Mouse (Mus musculus) hindbrain, embryonic 14.5 days (tissue): ENCODE results near the gene Ldlrad3. TPM values are rescaled to one million over a fixed set of nuclear protein-coding genes. Genes with fewer than 3 reads are reported as not detected.

ENCODE experiments used
- ATAC-seq: fragments of 200-750 bp; cut with Nextera tagmentation; 2 replicates; pipeline ENCODE4 v1.8.0; 2017; ENCODE audit warnings: moderate number of reproducible peaks, mild to moderate bottlenecking, moderate TSS enrichment, moderate library complexity; ENCODE audit not compliant: low FRiP score
- DNase-seq: peaks from one replicate; pipeline ENCODE4 v3.0.0-alpha.2; 2015; ENCODE audit warnings: low spot score
- H3K27ac ChIP-seq: fragments of 300-500 bp; sonication (generic); 2 replicates; pipeline ENCODE4 v1.5.1; 2014; ENCODE audit warnings: mild to moderate bottlenecking, moderate library complexity
- H3K27me3 ChIP-seq: fragments of 300-500 bp; sonication (generic); 2 replicates; pipeline ENCODE4 v1.6.1; 2014; ENCODE audit warnings: mild to moderate bottlenecking, low read length, mixed read lengths; ENCODE audit not compliant: control insufficient read depth, insufficient read depth
- H3K36me3 ChIP-seq: fragments of 300-500 bp; sonication (generic); replicated peaks from 2 replicates; pipeline ENCODE4 v1.6.1; 2014; ENCODE audit not compliant: control insufficient read depth, insufficient read depth
- H3K4me1 ChIP-seq: fragments of 300-500 bp; sonication (generic); replicated peaks from 2 replicates; pipeline ENCODE4 v1.6.1; 2014; ENCODE audit warnings: antibody characterized with exemption, low read length, mixed read lengths; ENCODE audit not compliant: control insufficient read depth, insufficient read depth
- H3K4me2 ChIP-seq: fragments of 300-500 bp; sonication (generic); replicated peaks from 2 replicates; pipeline ENCODE4 v1.6.1; 2014; ENCODE audit warnings: mild to moderate bottlenecking, moderate library complexity
- H3K4me3 ChIP-seq: fragments of 300-500 bp; sonication (generic); replicated peaks from 2 replicates; pipeline ENCODE4 v1.5.1; 2014; ENCODE audit warnings: mild to moderate bottlenecking, low read length
- H3K9ac ChIP-seq: fragments of 300-500 bp; sonication (generic); 2 replicates; pipeline ENCODE4 v1.6.1; 2014
- H3K9me3 ChIP-seq: fragments of 300-500 bp; sonication (generic); 2 replicates; pipeline ENCODE4 v1.6.1; 2016; ENCODE audit warnings: low read length; ENCODE audit not compliant: control insufficient read depth
- WGBS: fragments of 180-500 bp; shearing (Covaris S2); extraction: QIAGEN DNeasy Blood & Tissue Kit; methylation state at CpG from one replicate; pipeline ENCODE4 v1.1.7; 2014; 5-methylcytosine and 5-hydroxymethylcytosine counted together
- polyA plus RNA-seq: library from polyadenylated mRNA; unstranded; fragments of >200 nt; fragmentation: Nextera tagmentation; extraction: Ambion mirVana; gene quantifications from 2 replicates; pipeline ENCODE4 v1.2.1, GENCODE M21; 2014

The Ldlrad3 gene
- polyA plus RNA-seq, 1 experiment from 2014 or later, result 29.4 TPM

DNA sequence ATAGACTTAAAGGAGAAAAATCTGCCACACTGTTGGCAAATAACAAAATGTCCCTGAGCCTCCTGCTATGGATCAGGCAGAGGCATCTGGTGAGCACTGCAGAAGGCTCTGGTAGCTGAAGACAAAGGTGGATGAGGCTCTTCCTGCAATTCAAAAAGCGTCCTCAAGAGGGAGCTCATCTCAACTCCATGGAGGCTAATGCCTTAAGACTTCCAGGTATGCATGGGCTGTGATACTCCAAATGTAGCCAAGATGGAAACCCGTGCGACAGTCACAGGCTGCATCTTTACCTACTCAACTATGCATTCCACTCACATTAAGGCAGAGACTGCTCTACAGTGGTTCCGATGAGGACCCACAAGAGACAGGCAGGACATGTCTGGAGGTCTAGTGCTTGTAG is 108.6 kb downstream of the Ldlrad3 start:
- peak; percentile 86 for DNase-seq
- Histone ChIP-seq H3K27ac (no peak overlapping the region), H3K4me1 (no peaks in the 10 kb centered on the region), H3K4me3 (no peak overlapping the region), H3K4me2 (no peak overlapping the region), H3K27me3 (no peaks in the 10 kb centered on the region), H3K36me3 (no peaks in the 10 kb centered on the region; the same call in 1 of the 2 replicates), H3K9me3 (no peaks in the 10 kb centered on the region), H3K9ac (no peak overlapping the region)
- WGBS, result 52% methylated on average over 4 of the region's 4 CpGs
- peak; percentile 21; the same call in 1 of the 2 replicates for ATAC-seq

DNA sequence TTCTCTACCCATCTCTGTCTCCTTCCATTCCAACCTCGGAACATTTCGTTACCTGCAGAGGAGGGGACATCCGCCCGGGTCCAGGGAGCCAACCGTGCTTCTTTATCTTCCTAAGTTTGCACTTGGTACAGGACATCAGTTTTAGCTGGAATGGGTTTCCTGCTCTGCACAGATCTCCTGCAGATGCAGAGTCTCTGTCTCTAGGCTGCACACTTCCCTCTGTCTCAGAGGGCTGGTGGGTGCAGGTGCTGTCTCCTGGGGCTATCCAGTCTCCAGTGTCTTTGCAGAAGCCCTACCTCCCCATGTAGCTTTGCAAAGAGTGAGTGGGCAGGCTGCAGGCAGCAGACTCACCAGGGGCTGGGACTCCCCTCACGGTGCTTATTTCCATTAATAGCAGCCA is 109.9 kb downstream of the Ldlrad3 start:
- H3K27me3 ChIP-seq, result no peaks in the 10 kb centered on the region
- H3K27ac ChIP-seq, result no peak overlapping the region
- no peaks in the 10 kb centered on the region for H3K9me3 ChIP-seq
- no peak overlapping the region for H3K9ac ChIP-seq
- 0 out of 2 replicates have a peak, but pooled peaks cover 4% of the 10 kb centered on the region for H3K4me1 ChIP-seq
- DNase-seq, result no peak
- H3K4me2 ChIP-seq, result no peak overlapping the region
- H3K36me3 ChIP-seq, result no peaks in the 10 kb centered on the region; the same call in 1 of the 2 replicates
- ATAC-seq, result no peak
- 95% methylated on average over 6 of the region's 6 CpGs for WGBS
- H3K4me3 ChIP-seq, result no peak overlapping the region

DNA sequence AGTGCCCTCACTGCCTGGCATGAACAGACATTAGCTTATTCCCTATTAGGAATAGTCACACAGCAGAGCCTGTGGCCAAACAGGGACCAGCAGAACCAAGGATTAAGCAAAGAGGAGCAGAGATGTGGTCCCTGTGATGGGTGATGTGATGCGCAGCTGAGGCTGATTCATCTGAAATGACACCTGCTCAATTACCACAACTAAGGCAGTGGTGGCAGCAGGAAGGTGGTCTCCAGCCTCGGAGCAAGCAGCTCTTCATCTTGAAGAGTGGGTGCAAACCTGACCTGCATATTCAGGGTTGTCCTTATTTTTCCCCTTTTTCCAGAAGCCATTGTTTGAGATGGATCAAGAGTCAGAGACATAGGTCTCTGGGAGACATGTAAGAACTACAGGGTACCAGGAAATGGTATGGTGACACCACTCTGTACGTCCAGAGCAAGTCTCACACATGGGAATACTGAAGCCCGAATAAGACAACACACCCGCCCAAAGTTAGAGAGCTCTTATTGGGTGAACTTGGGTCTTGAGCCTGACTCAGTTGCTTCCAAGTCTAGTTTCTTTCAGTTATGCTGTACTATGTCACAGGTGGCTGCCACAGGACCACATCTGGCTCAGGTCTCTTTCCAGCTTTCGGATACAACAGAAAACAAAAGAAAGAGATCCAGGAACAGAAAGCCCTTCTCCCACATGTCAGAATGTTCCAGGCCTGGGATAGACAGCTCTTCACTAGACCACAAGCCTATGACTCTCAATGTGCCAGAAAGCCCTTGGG is 112.7 kb downstream of the Ldlrad3 start:
- H3K9me3 ChIP-seq, result no peaks in the 10 kb centered on the region
- ATAC-seq (no peak), DNase-seq (no peak)
- 94% methylated on average over 6 of the region's 6 CpGs for WGBS
- H3K36me3 ChIP-seq, result no peaks in the 10 kb centered on the region; the same call in 1 of the 2 replicates
- H3K27me3 ChIP-seq, result no peaks in the 10 kb centered on the region
- H3K4me2 ChIP-seq, result no peak overlapping the region
- H3K4me3 ChIP-seq, result no peak overlapping the region
- H3K4me1 ChIP-seq, result 0 out of 2 replicates have a peak, but pooled peaks cover 5% of the 10 kb centered on the region
- H3K9ac ChIP-seq, result no peak overlapping the region
- no peak overlapping the region for H3K27ac ChIP-seq

DNA sequence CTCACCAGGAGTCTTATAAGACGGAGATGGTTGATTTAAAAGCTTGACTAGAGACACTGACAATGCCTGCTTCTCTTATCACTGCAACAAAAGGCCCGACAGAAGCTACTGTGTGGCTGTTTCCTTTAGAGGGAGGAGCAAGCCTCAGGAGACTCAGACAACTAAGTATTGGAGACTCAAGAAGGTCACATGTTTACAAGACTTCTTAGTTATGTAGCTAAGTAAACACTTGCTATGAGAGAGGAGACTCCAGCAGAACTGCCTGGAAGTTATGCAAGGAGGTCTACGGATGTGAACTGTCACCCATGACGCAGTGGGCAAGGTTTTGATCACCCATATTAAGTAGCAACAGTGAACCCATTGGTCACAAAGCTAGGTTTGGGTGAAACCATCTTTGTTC is 113.3 kb downstream of the Ldlrad3 start:
- Histone ChIP-seq H3K27me3 (no peaks in the 10 kb centered on the region), H3K9me3 (no peaks in the 10 kb centered on the region), H3K4me2 (no peak overlapping the region), H3K27ac (no peak overlapping the region), H3K4me1 (0 out of 2 replicates have a peak, but pooled peaks cover 5% of the 10 kb centered on the region), H3K9ac (no peak overlapping the region), H3K4me3 (no peak overlapping the region), H3K36me3 (no peaks in the 10 kb centered on the region; the same call in 1 of the 2 replicates)
- DNase-seq, result no peak
- 75% methylated on average over 4 of the region's 4 CpGs for WGBS
- no peak for ATAC-seq

DNA sequence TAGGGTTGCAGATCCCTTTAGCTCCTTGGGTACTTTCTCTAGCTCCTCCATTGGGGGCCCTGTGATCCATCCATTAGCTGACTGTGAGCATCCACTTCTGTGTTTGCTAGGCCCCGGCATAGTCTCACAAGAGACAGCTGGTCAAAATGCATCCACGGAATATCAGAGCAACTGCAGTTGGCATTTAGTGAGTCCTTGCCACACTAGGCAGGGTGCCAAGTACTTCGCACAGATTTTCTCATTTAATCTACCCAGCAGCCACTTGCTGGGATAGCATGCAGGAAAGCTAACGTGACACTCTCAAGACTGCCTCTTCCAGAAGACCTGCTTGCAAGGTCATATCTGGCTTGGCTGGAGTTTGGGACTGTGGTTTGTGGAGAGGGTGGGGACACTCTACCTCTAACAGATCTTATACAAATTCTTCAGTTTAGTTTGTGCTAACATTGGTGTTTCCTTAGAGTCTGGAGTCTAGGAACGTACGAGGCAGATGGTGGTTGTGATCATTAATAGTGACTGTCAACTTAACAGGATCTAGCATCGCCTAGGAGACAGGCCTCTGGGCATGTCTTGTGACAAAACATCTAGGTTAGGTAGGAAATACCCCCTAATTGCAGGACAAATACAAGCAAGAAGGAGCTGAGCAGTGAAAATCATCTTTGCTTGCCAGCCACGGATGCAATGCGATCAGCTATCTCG is 115.0 kb downstream of the Ldlrad3 start:
- peak; percentile 54 for DNase-seq
- H3K27me3 ChIP-seq, result no peaks in the 10 kb centered on the region
- no peaks in the 10 kb centered on the region; the same call in 1 of the 2 replicates for H3K36me3 ChIP-seq
- 67% methylated on average over 10 of the region's 10 CpGs for WGBS
- ATAC-seq, result peak; percentile 37; the same call in 1 of the 2 replicates
- 0 out of 2 replicates have a peak, but pooled peaks cover 5% of the 10 kb centered on the region for H3K4me1 ChIP-seq
- no peak overlapping the region for H3K27ac ChIP-seq
- H3K9me3 ChIP-seq, result no peaks in the 10 kb centered on the region
- H3K4me3 ChIP-seq, result no peak overlapping the region
- H3K9ac ChIP-seq, result no peak overlapping the region
- no peak overlapping the region for H3K4me2 ChIP-seq

DNA sequence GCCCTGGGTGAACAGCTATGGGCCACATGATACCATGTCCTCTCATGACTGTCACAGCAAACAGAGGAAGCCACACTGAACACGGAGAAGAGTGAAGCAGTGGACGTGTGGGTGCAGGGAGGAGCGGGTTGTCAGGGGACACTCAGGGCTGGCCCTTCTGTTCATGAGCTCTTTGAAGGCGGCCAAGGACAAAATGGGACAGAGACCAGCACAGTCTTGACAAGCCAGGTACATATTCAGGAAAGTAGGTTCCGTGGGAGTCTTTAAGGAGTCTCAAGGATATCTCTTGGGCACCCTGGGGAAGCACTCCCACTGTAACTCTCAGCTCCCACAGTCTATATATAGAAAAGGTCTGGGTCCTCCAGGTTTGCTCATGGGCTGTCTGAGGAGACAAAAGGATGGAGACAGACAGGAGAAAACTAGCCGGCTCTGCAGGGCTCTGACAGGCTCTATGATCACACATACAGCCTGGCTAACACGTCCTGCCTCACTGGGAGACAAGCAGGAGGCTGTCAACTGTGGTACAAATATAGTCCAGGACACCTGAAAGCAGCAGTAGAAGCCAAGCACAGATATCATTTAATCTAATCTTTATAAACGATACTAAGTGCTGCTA is 121.3 kb downstream of the Ldlrad3 start:
- no peak overlapping the region for H3K27ac ChIP-seq
- H3K27me3 ChIP-seq, result no peaks in the 10 kb centered on the region
- no peaks in the 10 kb centered on the region; the same call in 1 of the 2 replicates for H3K36me3 ChIP-seq
- no peak overlapping the region for H3K4me2 ChIP-seq
- no peak for ATAC-seq
- 86% methylated on average over 8 of the region's 8 CpGs for whole genome bisulfite sequencing
- no peak overlapping the region for H3K4me3 ChIP-seq
- no peak overlapping the region for H3K9ac ChIP-seq
- H3K4me1 ChIP-seq, result no peaks in the 10 kb centered on the region
- no peaks in the 10 kb centered on the region for H3K9me3 ChIP-seq
- DNase-seq, result no peak

DNA sequence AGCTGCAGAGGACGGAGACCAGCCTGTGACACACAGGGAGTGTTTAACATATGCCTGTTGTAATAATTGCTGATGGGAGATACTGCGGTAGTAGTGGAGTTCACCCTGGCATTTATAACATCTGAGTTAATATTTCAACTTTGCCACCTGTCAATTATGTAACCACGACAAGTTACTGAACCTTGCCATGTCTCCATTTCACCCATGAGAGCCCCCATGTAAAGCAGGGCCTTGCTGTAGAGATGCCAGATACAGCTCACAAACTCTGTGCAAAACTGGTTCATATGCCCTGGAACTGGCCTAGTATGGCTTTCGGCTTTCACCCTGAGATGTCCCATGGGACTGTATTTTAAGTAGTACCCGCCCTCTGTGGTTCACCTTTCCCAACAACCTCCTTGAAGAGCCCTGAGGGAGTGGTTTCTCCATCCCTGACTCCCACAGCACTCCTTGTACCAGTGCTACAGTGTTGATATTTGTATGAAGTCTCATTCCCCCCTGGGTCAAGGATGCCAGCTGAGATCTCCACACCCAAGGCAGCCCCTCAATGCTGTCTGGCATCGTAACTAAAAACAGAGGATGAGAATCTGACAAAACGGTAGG is 122.2 kb downstream of the Ldlrad3 start:
- no peak overlapping the region for H3K4me2 ChIP-seq
- no peaks in the 10 kb centered on the region for H3K27me3 ChIP-seq
- no peaks in the 10 kb centered on the region for H3K9me3 ChIP-seq
- no peak for ATAC-seq
- 88% methylated on average over 7 of the region's 7 CpGs for WGBS
- H3K4me1 ChIP-seq, result no peaks in the 10 kb centered on the region
- DNase-seq, result no peak
- H3K27ac ChIP-seq, result no peak overlapping the region
- H3K36me3 ChIP-seq, result no peaks in the 10 kb centered on the region; the same call in 1 of the 2 replicates
- no peak overlapping the region for H3K4me3 ChIP-seq
- no peak overlapping the region for H3K9ac ChIP-seq

DNA sequence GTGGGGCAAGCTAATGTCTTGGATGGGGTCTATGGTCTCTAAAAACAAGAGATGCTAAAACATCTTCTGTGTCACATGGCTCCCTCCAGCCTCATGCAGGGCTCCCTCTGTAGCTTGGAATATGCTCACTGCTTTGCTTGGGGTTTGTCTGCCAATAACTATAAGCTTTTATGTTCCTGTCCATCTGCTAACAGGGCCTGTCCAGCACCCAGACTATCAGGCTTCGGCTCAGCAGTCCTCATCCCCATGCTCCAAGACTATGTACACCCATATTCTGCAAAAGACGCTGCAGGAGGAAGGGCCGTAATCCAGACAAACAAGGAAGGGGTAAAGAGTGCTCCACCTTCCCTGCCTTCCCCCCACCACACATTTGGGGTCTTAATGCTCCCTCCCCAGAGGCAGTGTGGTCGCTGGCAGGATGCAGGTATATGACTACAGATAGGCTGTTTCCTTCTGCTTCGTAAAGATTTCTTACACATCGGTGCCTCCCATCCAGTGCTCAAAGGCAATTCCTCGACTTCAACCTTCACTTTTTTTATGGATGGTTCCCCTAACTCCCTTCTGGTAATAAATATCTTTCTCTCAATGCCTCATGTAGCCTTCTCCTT is 123.2 kb downstream of the Ldlrad3 start:
- Histone ChIP-seq H3K4me1 (no peaks in the 10 kb centered on the region), H3K9ac (no peak overlapping the region), H3K27me3 (no peaks in the 10 kb centered on the region), H3K27ac (no peak overlapping the region), H3K9me3 (no peaks in the 10 kb centered on the region), H3K4me2 (no peak overlapping the region), H3K4me3 (no peak overlapping the region), H3K36me3 (no peaks in the 10 kb centered on the region; the same call in 1 of the 2 replicates)
- DNase-seq (no peak), ATAC-seq (no peak)
- WGBS, result 94% methylated on average over 7 of the region's 7 CpGs
